Mouse (Mus musculus) myocyte (in vitro differentiated cells): ENCODE results near the gene Gas7.

ENCODE experiments used
- E2F4 ChIP-seq: IDR thresholded peaks from one replicate; pipeline ENCODE4 v1.6.1; 2011; ENCODE audit warnings: mild to moderate bottlenecking, control low read depth, moderate library complexity; ENCODE audit not compliant: insufficient read depth
- POLR2A ChIP-seq: IDR thresholded peaks from one replicate; pipeline ENCODE4 v1.6.1; 2011; ENCODE audit warnings: low read depth, mild to moderate bottlenecking, control low read depth, moderate library complexity; ENCODE audit not compliant: insufficient read length
- SRF ChIP-seq: IDR thresholded peaks from one replicate; pipeline ENCODE4 v1.6.1; 2011; ENCODE audit warnings: low read depth; ENCODE audit not compliant: control insufficient read depth, insufficient read length

DNA sequence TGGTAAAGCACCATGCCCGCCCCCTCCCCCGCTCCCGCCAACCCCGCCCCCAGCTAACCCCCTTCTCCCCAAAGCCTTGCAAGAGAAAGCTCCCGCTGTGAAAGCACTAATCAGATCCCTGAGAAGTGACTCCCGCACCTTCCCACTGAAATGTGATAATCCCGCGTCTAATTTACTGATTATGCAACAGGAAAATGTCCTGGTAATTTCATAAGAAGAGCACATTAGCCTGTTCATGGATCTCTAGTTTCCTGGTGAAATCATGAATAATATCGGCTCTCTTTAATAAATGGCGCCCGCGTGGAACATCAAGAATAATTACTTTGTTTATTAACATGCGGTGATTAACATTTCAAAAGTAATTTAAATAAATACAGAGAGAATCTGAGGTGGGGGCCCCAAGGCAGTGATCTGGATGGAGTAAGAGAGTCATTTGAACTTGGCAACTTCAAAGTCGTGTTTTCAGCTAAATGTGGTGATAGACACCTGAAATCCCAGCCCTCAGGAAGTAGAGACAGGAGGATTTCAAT, 24.1 kb upstream of the Gas7 start:
- no peak for TF ChIP-seq POLR2A
- TF ChIP-seq SRF: no peak
- no peak for TF ChIP-seq E2F4
